Mouse (Mus musculus): ENCODE measurements around the gene Syde2. TPM values are rescaled to one million over a fixed set of nuclear protein-coding genes. Genes with fewer than 3 reads are reported as not detected.

The Syde2 gene
- total RNA-seq, 2 experiments from 2014 or later: 6.9 to 12.9 TPM

- no peak for ATAC-seq (replicated peaks; ENCODE audit: low FRiP score, low TSS enrichment, poor library complexity, severe bottlenecking)
Measured at GRCm38 (mm10) chr3:146004347-146005051, 16.8 kb downstream of the Syde2 start.

- no peak for ATAC-seq (replicated peaks; ENCODE audit: low FRiP score, low TSS enrichment, poor library complexity, severe bottlenecking)
Measured at GRCm38 (mm10) chr3:146007872-146008271, 20.2 kb downstream of the Syde2 start.

DNA sequence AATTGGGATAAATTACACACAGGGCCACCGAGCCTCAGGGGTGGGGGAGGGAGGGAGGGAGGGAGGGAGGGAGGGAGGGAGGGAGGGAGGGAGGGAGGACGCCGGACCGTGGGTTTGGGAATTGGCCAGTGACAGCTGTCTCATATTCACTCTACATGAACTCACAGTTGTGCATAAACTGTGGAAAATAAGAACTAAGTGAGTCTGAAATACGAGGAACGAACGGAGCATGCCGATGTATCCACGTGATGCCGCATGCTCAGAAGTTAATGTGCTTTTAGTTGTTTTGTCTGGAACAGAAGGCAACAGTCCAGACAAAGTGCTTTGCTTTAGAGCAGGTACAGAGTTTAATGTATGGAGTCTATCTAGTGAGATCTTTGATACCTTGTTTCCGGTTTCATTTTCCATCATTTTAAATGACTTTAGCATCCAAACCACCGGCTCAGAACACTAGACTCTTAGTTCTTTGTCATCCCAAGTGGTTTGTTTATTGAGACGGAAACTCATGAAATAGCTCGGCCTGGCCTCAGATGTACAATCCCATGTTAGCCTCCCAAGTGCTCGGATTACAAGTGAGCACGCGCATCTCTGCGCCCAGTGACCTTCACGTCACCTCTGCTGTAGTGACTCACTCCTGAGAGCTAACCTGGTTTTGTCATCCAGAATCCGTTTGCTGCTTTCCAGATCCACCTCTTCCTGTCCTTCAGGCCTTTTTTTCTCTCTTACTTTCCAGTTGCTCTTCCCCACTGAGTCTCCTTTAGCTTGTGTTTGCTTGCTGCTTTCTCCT, 22.4 kb downstream of the Syde2 start:
- no peak for ATAC-seq (replicated peaks; ENCODE audit: low FRiP score, low TSS enrichment, poor library complexity, severe bottlenecking)

- ATAC-seq (replicated peaks; ENCODE audit: low FRiP score, low TSS enrichment, poor library complexity, severe bottlenecking): no peak
Measured at GRCm38 (mm10) chr3:146010751-146011150, 23.1 kb downstream of the Syde2 start.

- ATAC-seq (replicated peaks; ENCODE audit: low FRiP score, low TSS enrichment, poor library complexity, severe bottlenecking): no peak
Measured at GRCm38 (mm10) chr3:146011544-146012218, 24.0 kb downstream of the Syde2 start.

- ATAC-seq (replicated peaks; ENCODE audit: low FRiP score, low TSS enrichment, poor library complexity, severe bottlenecking): no peak
Measured at GRCm38 (mm10) chr3:146013490-146013889, 25.8 kb downstream of the Syde2 start.

DNA sequence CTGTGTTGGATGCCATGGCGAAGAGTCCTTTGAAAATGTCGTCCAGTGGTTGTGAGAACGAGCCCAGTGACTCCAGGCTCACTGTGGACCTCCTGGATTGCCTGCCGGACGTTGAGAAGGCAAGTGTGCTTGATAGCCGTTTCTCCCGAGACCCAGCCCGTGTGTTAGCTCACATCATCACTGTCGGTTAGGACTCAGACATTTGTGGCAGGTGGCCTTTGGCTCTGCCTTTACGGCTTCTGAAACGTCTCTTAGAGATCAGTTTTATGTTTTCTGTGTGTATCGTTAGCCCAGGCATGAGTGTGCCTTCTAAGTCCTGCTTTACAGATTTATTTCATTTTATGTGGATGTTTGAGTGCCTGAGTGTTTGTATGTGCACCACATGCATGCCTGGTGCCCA, 26.7 kb downstream of the Syde2 start:
- ATAC-seq (replicated peaks; ENCODE audit: low FRiP score, low TSS enrichment, poor library complexity, severe bottlenecking): no peak

DNA sequence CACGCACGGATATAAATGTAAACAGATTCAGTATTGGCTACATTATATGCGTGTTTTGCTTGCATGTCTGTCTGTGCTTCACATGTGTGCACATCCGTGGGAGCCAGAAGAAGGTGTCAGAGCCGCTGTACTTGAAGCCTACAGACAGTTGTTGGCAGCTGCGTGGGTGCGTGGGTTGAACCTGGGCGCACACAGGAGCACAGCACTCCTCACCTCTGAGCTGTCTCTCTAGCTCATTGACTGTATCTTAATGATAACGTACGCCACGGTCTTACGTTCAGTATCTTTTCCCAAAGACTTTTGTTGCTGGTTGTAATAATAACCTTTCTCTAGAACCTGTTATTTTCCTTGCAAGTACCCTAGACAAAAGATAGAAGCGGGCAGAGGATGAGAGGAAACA, 29.3 kb downstream of the Syde2 start:
- no peak for ATAC-seq (replicated peaks; ENCODE audit: low FRiP score, low TSS enrichment, poor library complexity, severe bottlenecking)

GRCm38 (mm10) chr3:146017521-146017920, 29.9 kb downstream of the Syde2 start:
- no peak for ATAC-seq (replicated peaks; ENCODE audit: low FRiP score, low TSS enrichment, poor library complexity, severe bottlenecking)

DNA sequence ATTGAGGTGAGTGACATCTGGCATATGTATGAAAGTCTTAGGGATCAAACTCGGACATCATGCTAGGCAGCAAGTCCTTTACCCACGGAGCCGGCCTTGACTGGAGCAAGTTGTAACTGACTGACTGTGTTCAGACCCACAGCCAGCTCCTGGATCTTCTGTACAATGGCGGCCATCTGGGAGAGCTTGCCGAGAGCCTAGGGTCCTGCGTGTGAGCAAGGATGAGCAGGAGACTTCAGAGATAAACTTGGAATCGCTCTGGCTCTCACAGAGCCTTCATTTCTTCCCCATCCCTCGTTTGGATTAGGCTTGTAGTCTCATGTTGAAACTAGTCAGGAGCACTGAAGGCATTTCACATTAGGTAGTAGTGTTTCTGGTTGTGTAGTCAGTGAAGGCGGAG, 34.6 kb downstream of the Syde2 start:
- ATAC-seq (replicated peaks; ENCODE audit: low FRiP score, low TSS enrichment, poor library complexity, severe bottlenecking): no peak

DNA sequence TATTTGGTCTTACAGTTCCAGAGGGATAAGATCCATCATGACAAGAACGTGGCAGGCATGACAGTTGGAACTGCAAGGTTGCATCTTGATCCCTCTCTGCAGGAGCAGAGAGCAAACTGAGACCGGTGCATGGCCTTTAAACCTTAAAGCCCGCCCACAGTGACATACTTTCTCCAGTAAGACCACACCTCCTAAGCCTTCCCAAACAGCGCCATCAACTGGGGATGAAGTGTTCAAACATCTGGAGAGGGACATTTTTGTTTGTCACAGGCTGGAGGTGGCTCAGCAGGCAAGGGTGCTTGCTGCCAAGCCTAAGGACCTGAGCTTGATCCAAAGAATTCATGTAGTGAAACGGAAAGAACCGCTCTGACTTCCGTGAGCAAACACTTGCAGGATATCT, 37.1 kb downstream of the Syde2 start:
- ATAC-seq (replicated peaks; ENCODE audit: low FRiP score, low TSS enrichment, poor library complexity, severe bottlenecking): peak; percentile 23

GRCm38 (mm10) chr3:146025499-146025898, 37.8 kb downstream of the Syde2 start:
- no peak for ATAC-seq (replicated peaks; ENCODE audit: low FRiP score, low TSS enrichment, poor library complexity, severe bottlenecking)

DNA sequence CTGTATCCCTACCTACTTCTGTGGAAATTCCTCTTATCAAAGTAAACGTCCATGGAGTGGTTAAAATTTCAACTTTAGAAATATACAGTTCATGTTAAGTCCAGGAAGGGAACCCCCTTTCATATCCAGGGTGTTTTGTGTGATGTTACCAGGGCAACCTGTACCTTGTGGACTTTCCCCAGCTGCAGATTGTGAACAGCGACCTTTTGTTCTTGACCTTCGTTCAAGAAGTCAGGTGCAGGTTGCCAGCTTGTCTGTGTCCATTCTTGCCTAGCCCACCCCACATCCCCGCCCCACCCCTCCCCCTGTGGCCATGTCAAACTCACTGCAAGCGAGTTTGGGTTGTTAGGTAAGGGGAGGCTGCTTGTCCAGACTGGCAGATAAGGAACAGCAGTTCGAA, 39.4 kb downstream of the Syde2 start:
- no peak for ATAC-seq (replicated peaks; ENCODE audit: low FRiP score, low TSS enrichment, poor library complexity, severe bottlenecking)

DNA sequence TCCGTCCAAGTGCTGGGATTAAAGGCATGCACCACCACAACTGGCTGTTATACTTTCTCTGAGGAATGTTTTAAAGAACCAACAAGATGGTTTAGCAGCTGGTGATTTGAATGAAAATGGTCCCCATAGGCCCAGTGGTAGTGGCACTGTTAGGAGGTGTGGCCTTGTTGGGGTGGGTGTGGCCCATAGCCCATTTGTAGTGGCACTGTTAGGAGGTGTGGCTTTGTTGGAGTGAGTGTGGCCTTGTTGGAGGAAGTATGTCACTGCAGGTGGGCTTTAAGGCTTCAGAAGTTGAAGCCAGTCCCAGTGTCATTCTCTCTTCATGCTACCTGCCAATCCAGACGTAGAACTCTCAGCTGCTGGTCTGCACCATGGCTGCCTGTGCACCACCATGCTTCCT, 40.7 kb downstream of the Syde2 start:
- no peak for ATAC-seq (replicated peaks; ENCODE audit: low FRiP score, low TSS enrichment, poor library complexity, severe bottlenecking)

- ATAC-seq (replicated peaks; ENCODE audit: low FRiP score, low TSS enrichment, poor library complexity, severe bottlenecking): no peak
Measured at GRCm38 (mm10) chr3:146029234-146029633, 41.6 kb downstream of the Syde2 start.

DNA sequence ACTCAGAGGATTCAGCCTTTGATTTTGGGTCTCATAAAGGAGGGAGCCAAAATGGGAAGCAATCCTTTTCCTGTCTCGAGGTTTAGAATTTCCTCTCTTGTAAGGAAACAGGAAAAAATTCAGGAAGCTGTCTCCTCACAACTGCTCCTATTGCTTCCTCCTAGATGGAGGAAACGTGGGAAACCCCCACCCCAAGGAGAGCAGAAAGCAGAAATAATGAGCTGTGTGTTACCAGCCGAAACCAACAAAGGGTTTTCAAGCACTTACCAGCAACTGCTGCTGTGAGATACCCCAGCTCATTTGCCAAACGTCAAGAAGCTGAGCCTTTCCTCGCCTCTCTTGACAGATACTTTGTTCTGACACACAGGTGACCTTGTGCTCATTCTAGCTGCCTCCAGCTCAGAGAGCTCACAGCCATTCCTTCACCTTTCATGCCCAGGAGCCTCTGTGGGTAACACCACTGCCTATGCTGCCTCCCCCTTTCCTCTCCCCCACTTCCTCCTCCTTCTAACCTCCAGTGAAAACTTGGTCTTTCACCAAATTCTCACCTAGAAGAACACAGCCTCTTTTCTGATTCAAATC, 42.7 kb downstream of the Syde2 start:
- no peak for ATAC-seq (replicated peaks; ENCODE audit: low FRiP score, low TSS enrichment, poor library complexity, severe bottlenecking)

- ATAC-seq (replicated peaks; ENCODE audit: low FRiP score, low TSS enrichment, poor library complexity, severe bottlenecking): no peak
Measured at GRCm38 (mm10) chr3:146032976-146033375, 45.3 kb downstream of the Syde2 start.

GRCm38 (mm10) chr3:146037906-146038305, 50.2 kb downstream of the Syde2 start:
- no peak for ATAC-seq (replicated peaks; ENCODE audit: low FRiP score, low TSS enrichment, poor library complexity, severe bottlenecking)

- ATAC-seq (replicated peaks; ENCODE audit: low FRiP score, low TSS enrichment, poor library complexity, severe bottlenecking): peak; percentile 55
Measured at GRCm38 (mm10) chr3:146039132-146039903, 51.6 kb downstream of the Syde2 start.
